Mouse (Mus musculus): ENCODE measurements around the gene Olfr364-ps1. TPM values are rescaled to one million over a fixed set of nuclear protein-coding genes. Genes with fewer than 3 reads are reported as not detected.

Gene Olfr364-ps1
- not detected for total RNA-seq (2021)
- long read RNA-seq, experiment 1 = 0 reads
- long read RNA-seq, experiment 2 = 0 reads

- intact Hi-C loops (cut with DNase I) = no loop called here
- no peak within 1 kb of the TSS for H3K27ac ChIP-seq
- no peak for DNase-seq (ENCODE audit: extremely low spot score in 1 of 2, low spot score in 2 of 2)
- no peak within 1 kb of the TSS for H3K4me3 ChIP-seq
- no peak for TF ChIP-seq CTCF (IDR thresholded peaks at IDR 0.05)
Observed at GRCm38 (mm10) chr2:37139022-37139421, at the start of gene Olfr364-ps1. Gene Olfr364-ps1, plus strand, starts transcription at chr2:37139322.

- intact Hi-C loops (cut with DNase I) = no loop called here
- Histone ChIP-seq H3K27ac (no peak within 1 kb of the TSS), H3K4me3 (no peak within 1 kb of the TSS)
- TF ChIP-seq CTCF (IDR thresholded peaks at IDR 0.05) = no peak
- no peak for DNase-seq (ENCODE audit: extremely low spot score in 1 of 2, low spot score in 2 of 2)
Observed at GRCm38 (mm10) chr2:37117810-37118209, 21.3 kb upstream of the Olfr364-ps1 start, which contains the start of gene Olfr362. Gene Olfr362, minus strand, starts transcription at chr2:37117910.

DNA sequence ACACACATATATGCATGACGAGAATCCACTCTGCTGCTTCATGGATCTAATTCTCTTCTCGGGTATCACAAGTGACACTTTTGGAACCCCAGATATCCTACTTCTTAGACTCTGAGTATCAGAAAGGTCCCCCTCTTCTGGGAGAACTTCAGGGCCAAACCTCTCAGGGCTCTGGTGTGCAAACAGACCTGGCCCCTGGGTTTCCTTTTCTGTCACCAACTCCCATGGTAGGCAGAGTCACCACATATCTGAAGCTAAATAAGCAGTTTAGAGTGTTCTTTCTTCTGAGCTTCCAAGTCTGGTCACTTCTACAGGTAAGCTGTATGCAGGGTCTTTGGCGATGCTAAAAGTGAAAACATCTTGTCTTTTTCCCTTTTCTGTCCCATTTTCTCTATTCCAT, 48.8 kb downstream of the Olfr364-ps1 start, which contains the start of gene Olfr365:
TSS of gene Olfr365 (plus strand) at position 301 of the 400 bp plus-strand sequence.
- no peak for DNase-seq (ENCODE audit: extremely low spot score in 1 of 2, low spot score in 2 of 2)
- intact Hi-C loops (cut with DNase I) = no loop called here
- no peak within 1 kb of the TSS for H3K4me3 ChIP-seq
- H3K27ac ChIP-seq = no peak within 1 kb of the TSS
- TF ChIP-seq CTCF (IDR thresholded peaks at IDR 0.05) = no peak

Other genes starting within 250 kb of the Olfr364-ps1 start
- not detected for gene Olfr353, start 246.4 kb upstream of the Olfr364-ps1 start, total RNA-seq (2021)
- not detected for gene Olfr354, start 233.6 kb upstream of the Olfr364-ps1 start, total RNA-seq (2021)
- not detected for gene Olfr355, start 210.4 kb upstream of the Olfr364-ps1 start, total RNA-seq (2021)
- not detected for gene Olfr356, start 202.2 kb upstream of the Olfr364-ps1 start, total RNA-seq (2021)
- gene Olfr357, start 145.5 kb upstream of the Olfr364-ps1 start, total RNA-seq (2021) = not detected
- not detected for gene Olfr358, start 130.0 kb upstream of the Olfr364-ps1 start, total RNA-seq (2021)
- not detected for gene Olfr360, start 73.6 kb upstream of the Olfr364-ps1 start, total RNA-seq (2021)
- not detected for gene Olfr361, start 50.0 kb upstream of the Olfr364-ps1 start, total RNA-seq (2021)
- not detected for gene Olfr362, start 21.4 kb upstream of the Olfr364-ps1 start, total RNA-seq (2021)
- gene Olfr365, start 48.9 kb downstream of the Olfr364-ps1 start, total RNA-seq (2021) = under 1 TPM in 1 of 2 experiments, not detected in 1; 0.09 TPM
- gene Olfr366, start 72.3 kb downstream of the Olfr364-ps1 start, total RNA-seq (2021) = not detected
- gene Olfr368, start 187.2 kb downstream of the Olfr364-ps1 start, total RNA-seq (2021) = not detected
- 10 to 100 TPM; 25.3 TPM for gene Pdcl, start 220.0 kb downstream of the Olfr364-ps1 start, total RNA-seq (2021)